Mouse (Mus musculus): ENCODE data around the gene C2cd5. TPM values are rescaled to one million over a fixed set of nuclear protein-coding genes. Genes with fewer than 3 reads are reported as not detected.
"Not testable (repeated sequence)": the region's sequence is repeated elsewhere in the genome, so short reads cannot be mapped to it uniquely, and the experiment has no call there.

Gene C2cd5
- polyA plus RNA-seq, 1 experiment: not detected

DNA sequence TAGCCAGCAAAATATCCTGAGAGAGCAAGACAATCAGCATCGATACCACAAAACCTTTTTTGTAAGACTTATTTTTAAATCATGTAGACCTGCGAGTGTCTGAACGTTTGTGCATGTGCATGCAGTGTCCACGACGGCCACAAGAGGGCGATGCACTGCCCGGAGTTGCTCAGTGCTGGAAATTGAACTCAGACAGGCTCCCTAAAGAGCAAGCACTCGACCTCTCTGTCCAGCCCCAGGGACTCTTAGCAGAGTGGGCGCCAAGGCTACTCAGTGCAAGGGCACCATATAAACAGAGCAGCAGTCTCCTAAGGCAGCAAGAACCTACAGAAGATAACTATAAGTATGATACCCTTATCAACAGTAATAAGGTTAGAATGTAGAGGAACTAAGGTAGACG, 111.2 kb downstream of the C2cd5 start:
- 20% methylated on average over 10 of the region's 10 CpGs for WGBS
- no peak overlapping the region for H3K27ac ChIP-seq (ENCODE audit: insufficient read depth, low read depth, low read length)

DNA sequence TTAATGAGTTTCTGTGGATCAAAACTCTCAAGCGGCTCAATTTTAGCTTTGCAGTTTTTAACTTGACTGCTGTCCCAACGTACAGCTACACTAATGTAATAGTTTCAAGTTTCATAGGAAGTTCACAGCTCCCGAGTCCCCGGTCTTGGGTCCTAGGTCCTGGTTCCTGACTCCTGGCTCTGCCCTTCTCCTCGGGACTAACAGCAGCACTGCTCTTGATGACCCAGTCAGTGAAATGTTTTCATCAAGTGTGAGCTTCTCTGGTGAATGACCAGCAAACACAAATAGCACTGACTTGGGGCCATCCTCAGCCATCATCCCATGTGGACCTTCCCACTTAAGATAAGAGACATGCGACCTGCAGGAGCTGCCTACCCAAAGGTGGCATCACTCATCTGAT, 111.7 kb downstream of the C2cd5 start:
- WGBS: 82% methylated on average over 6 of the region's 6 CpGs
- TF ChIP-seq CTCF (IDR thresholded peaks at IDR 0.05; ENCODE audit: insufficient read depth, low read depth, low read length): no peak
- TF ChIP-seq POLR2A (IDR thresholded peaks at IDR 0.05; ENCODE audit: insufficient read depth, low read depth, low read length): no peak
- H3K4me3 ChIP-seq (ENCODE audit: insufficient read depth, low read depth, low read length): no peak overlapping the region
- no peak overlapping the region for H3K27ac ChIP-seq (ENCODE audit: insufficient read depth, low read depth, low read length)
- H3K4me1 ChIP-seq (ENCODE audit: control insufficient read depth, insufficient read depth, low read length): peaks cover 2% of the 10 kb centered on the region; the same call in 1 of the 2 replicates

More for the DNA sequence above, 111.2 kb downstream of the C2cd5 start:
- Histone ChIP-seq H3K4me1 (ENCODE audit: control insufficient read depth, insufficient read depth, low read length) (peaks cover 2% of the 10 kb centered on the region; the same call in 1 of the 2 replicates), H3K4me3 (ENCODE audit: insufficient read depth, low read depth, low read length) (no peak overlapping the region)
- TF ChIP-seq POLR2A (IDR thresholded peaks at IDR 0.05; ENCODE audit: insufficient read depth, low read depth, low read length) (no peak), CTCF (IDR thresholded peaks at IDR 0.05; ENCODE audit: insufficient read depth, low read depth, low read length) (peak; percentile 76; the same call in 1 of the 2 replicates)

DNA sequence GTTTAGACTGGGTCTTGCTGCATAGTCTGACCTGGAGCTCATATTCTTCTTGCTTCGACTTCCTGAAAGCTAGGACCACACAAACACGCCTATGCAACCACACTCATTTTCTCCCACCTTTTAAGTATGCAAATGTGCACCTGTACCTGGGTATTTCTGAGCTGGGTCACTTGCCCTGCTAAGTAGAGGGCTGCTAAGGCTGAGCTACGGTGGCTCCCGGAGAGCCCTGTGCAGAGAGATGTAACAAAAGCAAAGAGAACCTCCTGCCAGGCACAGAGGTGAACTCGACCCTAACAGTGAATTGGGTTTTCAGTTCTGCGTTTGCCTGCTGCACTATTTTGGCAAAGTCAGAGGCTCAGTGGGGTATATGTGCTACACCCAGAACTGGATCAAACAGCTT, 112.3 kb downstream of the C2cd5 start:
- WGBS: 75% methylated on average over 6 of the region's 6 CpGs
- H3K4me1 ChIP-seq (ENCODE audit: control insufficient read depth, insufficient read depth, low read length): peaks cover 2% of the 10 kb centered on the region; the same call in 1 of the 2 replicates
- TF ChIP-seq POLR2A (IDR thresholded peaks at IDR 0.05; ENCODE audit: insufficient read depth, low read depth, low read length) (no peak), CTCF (IDR thresholded peaks at IDR 0.05; ENCODE audit: insufficient read depth, low read depth, low read length) (no peak)
- no peak overlapping the region for H3K4me3 ChIP-seq (ENCODE audit: insufficient read depth, low read depth, low read length)
- no peak overlapping the region for H3K27ac ChIP-seq (ENCODE audit: insufficient read depth, low read depth, low read length)

DNA sequence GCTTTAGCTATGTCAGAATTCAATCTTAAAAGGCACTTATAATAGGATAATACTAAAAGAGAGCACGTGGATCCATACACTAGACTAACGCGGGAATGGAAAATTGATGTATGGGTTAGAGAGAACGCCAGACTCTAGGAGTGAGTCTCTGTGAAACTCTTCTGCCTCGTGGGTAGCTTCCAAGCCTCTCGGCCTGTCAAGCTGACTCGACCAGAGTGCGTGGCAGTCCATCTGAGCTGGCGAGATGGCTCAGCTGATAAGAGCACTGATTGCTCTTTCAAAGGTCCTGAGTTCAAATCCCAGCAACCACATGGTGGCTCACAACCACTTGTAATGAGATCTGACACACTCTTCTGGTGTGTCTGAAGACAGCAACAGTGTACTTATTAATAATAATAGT, 113.2 kb downstream of the C2cd5 start:
- H3K4me3 ChIP-seq (ENCODE audit: insufficient read depth, low read depth, low read length); H3K4me1 ChIP-seq (ENCODE audit: control insufficient read depth, insufficient read depth, low read length); H3K27ac ChIP-seq (ENCODE audit: insufficient read depth, low read depth, low read length): not testable (repeated sequence)
- 93% methylated on average over 9 of the region's 9 CpGs for WGBS

DNA sequence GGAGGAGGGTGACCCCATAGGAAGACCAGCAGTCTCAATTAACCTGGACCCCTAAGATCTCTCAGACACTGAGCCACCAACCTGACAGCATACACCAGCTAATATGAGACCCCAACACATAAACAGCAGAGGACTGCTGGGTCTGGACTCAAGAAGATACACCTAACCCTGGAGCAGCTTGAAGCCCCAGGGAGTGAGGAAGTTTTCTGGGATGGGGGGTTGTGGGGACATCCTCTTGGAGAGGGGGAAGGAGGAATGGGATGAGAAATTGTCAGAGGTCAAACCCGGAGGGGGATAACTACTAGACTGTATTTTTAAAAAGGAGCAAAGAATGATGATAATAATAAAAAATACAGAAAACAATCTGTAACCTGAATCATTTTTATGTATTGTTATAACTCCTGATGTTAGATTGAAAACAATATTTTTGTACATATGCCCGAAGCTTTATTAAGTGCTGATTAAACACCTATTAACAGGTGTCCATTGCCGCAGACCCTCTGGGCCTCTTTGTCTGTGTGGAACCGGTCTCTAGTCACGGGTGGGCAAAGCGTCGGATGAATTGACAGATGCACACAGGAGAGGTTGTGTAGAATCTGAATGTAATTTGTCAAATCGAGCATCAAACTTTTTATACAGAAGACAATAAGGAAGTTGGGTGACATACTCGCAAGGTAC, 114.2 kb downstream of the C2cd5 start:
- not testable (repeated sequence) for H3K4me3 ChIP-seq (ENCODE audit: insufficient read depth, low read depth, low read length); H3K27ac ChIP-seq (ENCODE audit: insufficient read depth, low read depth, low read length); H3K4me1 ChIP-seq (ENCODE audit: control insufficient read depth, insufficient read depth, low read length)
- WGBS: 95% methylated on average over 9 of the region's 9 CpGs

DNA sequence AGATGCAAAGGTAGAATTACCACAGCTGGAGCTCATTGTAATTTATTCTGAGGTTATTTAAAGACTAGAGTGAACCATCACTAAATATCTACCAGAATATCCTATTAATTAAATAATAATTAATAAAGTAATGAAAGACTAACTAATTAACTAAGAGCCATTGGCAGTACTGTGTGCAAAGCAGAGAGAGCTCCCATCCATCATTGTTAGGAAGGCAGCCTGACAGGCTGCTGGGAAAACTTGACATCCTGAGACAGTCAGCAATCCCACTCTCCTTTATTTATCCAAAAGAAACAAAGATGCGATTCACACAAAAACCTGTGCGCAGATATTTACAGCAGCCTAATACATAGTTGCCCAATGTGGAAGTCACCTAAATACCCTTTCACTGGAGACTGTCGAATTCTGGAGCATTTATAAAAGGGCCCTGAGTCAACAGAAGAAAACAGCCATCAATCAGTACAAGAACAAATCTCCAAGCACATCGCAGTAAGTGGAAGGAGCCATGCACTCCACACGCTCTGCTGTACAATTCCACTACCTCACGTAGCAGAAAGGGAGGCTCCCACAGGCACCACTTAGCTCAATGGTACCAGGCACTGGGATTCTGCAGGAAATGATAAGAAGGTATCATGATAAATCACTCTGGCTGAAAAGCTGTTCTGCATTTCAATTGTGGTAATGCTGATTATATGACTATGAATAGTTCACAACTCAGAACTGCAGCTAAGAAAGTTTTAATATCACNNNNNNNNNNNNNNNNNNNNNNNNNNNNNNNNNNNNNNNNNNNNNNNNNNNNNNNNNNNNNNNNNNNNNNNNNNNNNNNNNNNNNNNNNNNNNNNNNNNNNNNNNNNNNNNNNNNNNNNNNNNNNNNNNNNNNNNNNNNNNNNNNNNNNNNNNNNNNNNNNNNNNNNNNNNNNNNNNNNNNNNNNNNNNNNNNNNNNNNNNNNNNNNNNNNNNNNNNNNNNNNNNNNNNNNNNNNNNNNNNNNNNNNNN, 120.0 kb downstream of the C2cd5 start:
- WGBS: 56% methylated on average over 6 of the region's 6 CpGs
- no peak overlapping the region for H3K4me3 ChIP-seq (ENCODE audit: insufficient read depth, low read depth, low read length)
- no peak overlapping the region for H3K27ac ChIP-seq (ENCODE audit: insufficient read depth, low read depth, low read length)
- TF ChIP-seq CTCF (IDR thresholded peaks at IDR 0.05; ENCODE audit: insufficient read depth, low read depth, low read length) (no peak), POLR2A (IDR thresholded peaks at IDR 0.05; ENCODE audit: insufficient read depth, low read depth, low read length) (no peak)
- H3K4me1 ChIP-seq (ENCODE audit: control insufficient read depth, insufficient read depth, low read length): no peaks in the 10 kb centered on the region

DNA sequence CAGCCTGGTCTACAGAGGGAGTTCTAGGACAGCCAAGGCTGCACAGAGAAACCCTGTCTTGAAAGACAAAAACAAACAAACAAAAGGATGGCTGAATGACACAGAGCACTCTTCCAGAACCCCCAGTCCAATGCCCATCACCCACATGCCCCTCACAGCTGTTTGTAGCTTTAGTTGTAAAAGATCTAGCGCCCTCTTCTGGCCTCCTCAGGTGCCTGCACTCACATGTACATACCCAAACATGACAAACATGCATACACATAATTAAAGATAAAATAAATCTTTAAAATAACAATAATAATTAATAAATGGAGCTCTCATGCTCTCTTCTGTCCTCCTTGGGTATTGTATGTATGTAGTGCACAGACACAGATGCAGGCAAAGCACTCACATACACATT, 122.7 kb downstream of the C2cd5 start:
- Histone ChIP-seq H3K4me1 (ENCODE audit: control insufficient read depth, insufficient read depth, low read length) (no peaks in the 10 kb centered on the region), H3K27ac (ENCODE audit: insufficient read depth, low read depth, low read length) (no peak overlapping the region), H3K4me3 (ENCODE audit: insufficient read depth, low read depth, low read length) (no peak overlapping the region)
- TF ChIP-seq POLR2A (IDR thresholded peaks at IDR 0.05; ENCODE audit: insufficient read depth, low read depth, low read length) (no peak), CTCF (IDR thresholded peaks at IDR 0.05; ENCODE audit: insufficient read depth, low read depth, low read length) (no peak)
- 69% methylated on average over 1 of the region's 1 CpGs for WGBS

DNA sequence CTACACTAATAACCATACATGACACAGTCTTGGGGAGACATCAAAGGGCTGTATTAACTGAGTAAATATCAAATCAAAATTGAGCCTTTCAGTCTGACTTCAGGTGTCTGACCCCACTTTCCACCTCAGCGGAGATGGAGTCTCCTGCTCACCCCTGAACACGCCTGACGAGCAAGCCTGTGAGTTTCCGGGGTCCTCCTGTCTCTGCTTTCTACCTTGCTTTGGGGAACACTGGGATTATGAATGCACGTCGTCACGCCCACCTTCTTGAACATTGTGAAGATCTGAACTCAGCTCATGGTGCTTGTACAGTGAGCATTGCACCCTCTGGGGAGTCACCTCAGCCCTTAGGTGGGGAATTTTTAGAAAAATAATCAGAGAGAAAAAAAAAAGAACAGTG, 126.7 kb downstream of the C2cd5 start:
- WGBS: 95% methylated on average over 7 of the region's 7 CpGs
- H3K4me1 ChIP-seq (ENCODE audit: control insufficient read depth, insufficient read depth, low read length): no peaks in the 10 kb centered on the region

DNA sequence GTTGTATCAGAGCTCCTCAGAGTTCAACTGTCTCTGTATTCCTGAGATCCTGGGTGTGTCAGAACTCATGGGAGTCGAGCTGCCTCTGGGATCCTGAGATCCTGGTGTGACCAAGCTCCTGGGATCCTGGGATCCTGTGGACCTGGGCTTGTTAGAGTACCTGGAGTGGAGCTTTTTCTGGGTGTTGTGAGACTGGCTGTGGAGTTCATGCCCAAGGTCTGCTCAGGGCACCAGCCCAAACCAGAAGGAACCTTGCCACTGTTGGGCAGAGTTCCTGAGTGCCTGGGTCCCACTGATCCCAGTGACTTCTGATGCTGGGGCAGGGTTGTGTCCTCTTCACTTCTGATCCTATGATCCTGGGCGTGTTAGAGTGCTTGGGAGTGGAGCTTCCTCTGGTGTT, 127.7 kb downstream of the C2cd5 start:
- WGBS: 63% methylated on average over 2 of the region's 2 CpGs
- no peak for TF ChIP-seq POLR2A (IDR thresholded peaks at IDR 0.05; ENCODE audit: insufficient read depth, low read depth, low read length)
- TF ChIP-seq CTCF (IDR thresholded peaks at IDR 0.05; ENCODE audit: insufficient read depth, low read depth, low read length): no peak
- Histone ChIP-seq H3K4me1 (ENCODE audit: control insufficient read depth, insufficient read depth, low read length) (no peaks in the 10 kb centered on the region), H3K27ac (ENCODE audit: insufficient read depth, low read depth, low read length) (no peak overlapping the region), H3K4me3 (ENCODE audit: insufficient read depth, low read depth, low read length) (no peak overlapping the region)

More for the DNA sequence above, 126.7 kb downstream of the C2cd5 start:
- Histone ChIP-seq H3K4me3 (ENCODE audit: insufficient read depth, low read depth, low read length) (no peak overlapping the region), H3K27ac (ENCODE audit: insufficient read depth, low read depth, low read length) (no peak overlapping the region)
- TF ChIP-seq CTCF (IDR thresholded peaks at IDR 0.05; ENCODE audit: insufficient read depth, low read depth, low read length) (no peak), POLR2A (IDR thresholded peaks at IDR 0.05; ENCODE audit: insufficient read depth, low read depth, low read length) (no peak)

Data from olfactory bulb, adult 2 months (tissue).